Mouse (Mus musculus) adrenal gland, postnatal 4 days (tissue): ENCODE results near the gene Cyp2f2. TPM values are rescaled to one million over a fixed set of nuclear protein-coding genes. Genes with fewer than 3 reads are reported as not detected.

Source experiments
- DNase-seq, 2 experiments: peaks; one replicate each; pipeline ENCODE4 v3.0.0; 2021 to 2022; ENCODE audit warnings: low spot score in 2 of 2, mixed read lengths in 2 of 2
- microRNA-seq: library from miRNA; unstranded; fragments of <30 nt; microRNA quantifications from one replicate; pipeline ENCODE4 v1.2.0, GENCODE M21; 2021
- total RNA-seq, 2 experiments: library from RNA; stranded (reverse); gene quantifications; 2 replicates each; pipeline ENCODE4 v1.2.3; 2021

Cyp2f2 gene
- total RNA-seq, 2 experiments from 2014 or later = 148 to 161 TPM

GRCm38 (mm10) chr7:27177942-27178323 is 58.2 kb downstream of the Cyp2f2 start:
- no peak for DNase-seq

- peak; percentile 92 to 96 for DNase-seq
These were observed 58.9 kb downstream of the Cyp2f2 start, which contains the start of gene Rab4b for GRCm38 (mm10) chr7:27178324-27179216. TSS of gene Rab4b (minus strand) at chr7:27178896.

DNA sequence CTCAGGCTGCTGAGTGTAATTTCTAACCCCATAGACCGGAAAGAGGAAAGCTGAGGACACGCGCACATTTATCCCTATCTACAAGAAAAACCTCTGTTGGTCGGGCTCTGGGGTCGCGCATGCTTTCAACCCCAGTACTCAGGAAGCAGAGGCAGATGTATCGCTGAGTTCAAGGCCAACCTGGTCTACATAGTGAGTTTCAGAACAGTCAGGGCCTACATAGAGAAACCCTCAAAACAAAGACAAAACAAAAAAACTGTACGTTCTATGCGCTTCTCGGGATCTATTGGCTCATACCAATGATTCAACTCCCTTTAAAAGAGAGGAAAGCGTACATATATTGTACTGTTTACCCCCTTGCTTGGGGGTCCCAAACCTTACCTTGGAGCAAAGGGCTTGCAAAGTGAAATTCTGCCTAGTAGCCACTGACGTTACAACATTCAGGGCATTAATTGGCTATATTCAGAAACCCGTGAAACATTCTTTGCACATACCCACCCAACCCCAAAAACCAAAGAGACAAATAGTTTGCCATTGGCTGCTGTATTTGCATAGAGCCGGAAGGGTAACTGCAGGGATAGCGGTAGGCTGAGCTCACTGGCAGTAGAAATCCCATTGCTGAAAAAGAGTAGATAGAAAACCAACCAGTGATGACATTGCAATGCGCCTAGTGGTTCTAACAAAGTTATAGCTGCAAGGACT is 59.7 kb downstream of the Cyp2f2 start:
- DNase-seq = no peak

- DNase-seq = no peak
These were observed 60.3 kb downstream of the Cyp2f2 start for GRCm38 (mm10) chr7:27180036-27180435.

DNA sequence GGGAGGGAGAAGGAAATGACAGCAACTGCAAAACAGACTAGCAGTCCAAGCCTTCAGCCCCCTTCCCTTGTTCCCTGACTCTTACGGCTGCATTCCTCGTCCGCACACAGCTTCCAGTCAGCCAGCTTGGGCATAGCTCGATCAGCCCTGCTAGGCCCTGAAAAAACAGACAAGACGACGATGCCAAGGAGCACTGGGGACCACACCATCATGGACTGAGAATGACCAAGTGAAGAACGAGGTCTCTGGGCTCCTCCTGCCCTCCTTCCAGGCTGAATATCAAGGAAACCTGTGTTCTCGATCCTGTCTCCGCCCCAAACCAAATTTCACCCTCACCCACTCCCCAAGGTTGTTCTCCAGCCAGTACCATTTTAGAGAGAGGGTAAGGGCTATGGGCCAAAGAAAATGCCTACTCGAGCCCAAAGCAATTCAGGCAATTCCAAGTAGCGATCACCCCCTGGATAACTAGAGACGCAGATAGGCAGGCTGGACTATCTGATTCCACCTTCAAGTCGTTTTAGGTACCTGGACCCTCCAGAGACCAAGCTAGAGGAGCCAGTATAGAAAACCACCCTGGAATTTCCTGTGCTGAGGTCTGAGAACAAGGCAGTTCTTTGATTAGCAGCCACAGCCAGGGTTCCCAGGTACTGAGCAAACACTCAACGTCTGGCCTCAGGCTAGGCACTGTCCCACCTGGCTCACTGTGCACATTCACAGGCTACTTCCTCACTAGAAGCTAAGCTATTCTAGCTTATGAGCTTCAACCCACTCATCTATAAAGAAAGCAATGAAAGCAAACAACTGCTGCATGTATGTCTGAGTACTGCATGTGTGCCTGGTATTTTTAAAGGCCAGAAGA is 61.4 kb downstream of the Cyp2f2 start, which contains the start of the genes Gm21983 and Mia:
Gene Gm21983, minus strand, starts transcription at position 250 of the 859 bp plus-strand sequence.
Gene Mia, minus strand, starts transcription at position 321 of the 859 bp plus-strand sequence.
- no peak for DNase-seq

- no peak for DNase-seq
These were observed 62.8 kb downstream of the Cyp2f2 start for GRCm38 (mm10) chr7:27182498-27182897.

Small RNA genes within 50 kb of the gene (microRNA-seq; reads per million reads assigned to microRNA genes)
- gene Mir3101 = 1.1 reads per million

Other genes with a start within 250 kb of the Cyp2f2 start
- gene Cyp2a22, start 180.5 kb upstream of the Cyp2f2 start, total RNA-seq = 1 to 10 TPM in 1 of 2 experiments, not detected in 1; 4.4 TPM
- gene Cyp2a12, start 90.8 kb upstream of the Cyp2f2 start, total RNA-seq = 10 to 100 TPM in 1 of 2 experiments, 1 to 10 TPM in 1; 2.1 to 16.2 TPM
- gene Cyp2t4, start 33.8 kb downstream of the Cyp2f2 start, total RNA-seq = not detected
- 100 to 1,000 TPM; 106 to 111 TPM for gene Egln2, start 46.9 kb downstream of the Cyp2f2 start, total RNA-seq
- 10 to 100 TPM; 53.3 to 60.8 TPM for gene Rab4b, start 59.0 kb downstream of the Cyp2f2 start, total RNA-seq
- gene Gm21983, start 61.2 kb downstream of the Cyp2f2 start, total RNA-seq = not detected
- 1 to 10 TPM in 1 of 2 experiments, under 1 TPM in 1; 0.62 to 2.3 TPM for gene Mia, start 61.2 kb downstream of the Cyp2f2 start, total RNA-seq
- 10 to 100 TPM; 19.2 to 22.7 TPM for gene BC024978, start 75.9 kb downstream of the Cyp2f2 start, total RNA-seq
- gene Snrpa, start 76.4 kb downstream of the Cyp2f2 start, total RNA-seq = 100 to 1,000 TPM; 102 to 104 TPM
- gene Itpkc, start 108.8 kb downstream of the Cyp2f2 start, total RNA-seq = 10 to 100 TPM; 12.7 to 14.4 TPM
- gene Coq8b, start 113.1 kb downstream of the Cyp2f2 start, total RNA-seq = 10 to 100 TPM; 37.1 to 42.0 TPM
- gene Numbl, start 138.5 kb downstream of the Cyp2f2 start, total RNA-seq = 10 to 100 TPM; 21.0 to 21.1 TPM
- gene Ltbp4, start 217.8 kb downstream of the Cyp2f2 start, total RNA-seq = 100 to 1,000 TPM in 1 of 2 experiments, 10 to 100 TPM in 1; 95.4 to 102 TPM
- gene Shkbp1, start 236.1 kb downstream of the Cyp2f2 start, total RNA-seq = 10 to 100 TPM; 22.9 to 31.7 TPM
- 1 to 10 TPM in 1 of 2 experiments, not detected in 1; 2.5 TPM for gene Gm20479, start 237.5 kb downstream of the Cyp2f2 start, total RNA-seq